Mouse (Mus musculus): ENCODE results near the gene Cpm. TPM values are rescaled to one million over a fixed set of nuclear protein-coding genes. Genes with fewer than 3 reads are reported as not detected.
"Not testable (repeated sequence)": the region's sequence is repeated elsewhere in the genome, so short reads cannot be mapped to it uniquely, and the experiment has no call there.

Cpm gene
- total RNA-seq, 2 experiments from 2014 or later, result 6.2 to 7.4 TPM

DNA sequence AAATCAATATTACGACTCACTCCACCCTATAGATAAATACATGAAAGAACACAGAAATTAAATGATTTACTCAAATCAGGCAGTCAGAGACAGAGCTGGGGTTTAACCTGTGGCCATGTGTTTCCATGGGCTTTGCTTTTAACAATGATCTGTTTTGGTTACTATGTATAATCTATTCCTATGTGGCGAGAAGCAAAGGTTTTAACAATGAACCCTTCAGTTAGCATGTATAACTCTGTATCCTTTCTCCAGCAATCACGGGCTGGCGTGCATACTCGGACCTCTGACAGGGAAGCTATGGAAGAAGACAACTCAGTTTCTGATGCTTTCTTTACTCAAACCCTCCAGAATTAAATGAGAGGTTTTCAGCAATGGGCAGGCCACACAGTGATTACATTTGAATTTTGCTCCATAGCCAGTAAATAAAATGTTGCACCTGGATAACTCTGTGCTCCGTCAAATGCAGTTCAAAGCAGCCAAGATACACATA, 13.1 kb upstream of the Cpm start:
- DNase-seq, result no peak
- intact Hi-C loops (cut with DNase I; ENCODE audit: low total_unique reads), result no loop called here

DNA sequence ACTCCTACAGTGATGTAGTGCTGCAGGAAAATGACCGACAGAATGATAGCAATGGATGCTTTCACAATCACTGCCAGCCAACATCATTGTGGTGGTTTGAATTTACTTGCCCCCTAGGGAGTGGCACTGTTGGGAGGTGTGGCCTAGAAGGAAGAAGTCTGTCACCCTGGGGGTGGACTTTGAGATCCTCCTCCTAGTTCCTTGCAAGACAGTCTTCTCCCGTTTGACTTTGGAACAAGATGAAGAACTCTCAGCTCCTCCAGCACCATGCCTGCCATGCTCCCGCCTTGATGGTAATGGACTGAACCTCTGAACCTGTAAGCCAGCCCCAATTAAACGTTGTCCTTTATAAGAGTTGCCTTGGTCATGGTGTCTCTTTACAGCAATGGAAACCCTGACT, 12.5 kb upstream of the Cpm start:
- intact Hi-C loops (cut with DNase I; ENCODE audit: low total_unique reads); DNase-seq: not testable (repeated sequence)

DNA sequence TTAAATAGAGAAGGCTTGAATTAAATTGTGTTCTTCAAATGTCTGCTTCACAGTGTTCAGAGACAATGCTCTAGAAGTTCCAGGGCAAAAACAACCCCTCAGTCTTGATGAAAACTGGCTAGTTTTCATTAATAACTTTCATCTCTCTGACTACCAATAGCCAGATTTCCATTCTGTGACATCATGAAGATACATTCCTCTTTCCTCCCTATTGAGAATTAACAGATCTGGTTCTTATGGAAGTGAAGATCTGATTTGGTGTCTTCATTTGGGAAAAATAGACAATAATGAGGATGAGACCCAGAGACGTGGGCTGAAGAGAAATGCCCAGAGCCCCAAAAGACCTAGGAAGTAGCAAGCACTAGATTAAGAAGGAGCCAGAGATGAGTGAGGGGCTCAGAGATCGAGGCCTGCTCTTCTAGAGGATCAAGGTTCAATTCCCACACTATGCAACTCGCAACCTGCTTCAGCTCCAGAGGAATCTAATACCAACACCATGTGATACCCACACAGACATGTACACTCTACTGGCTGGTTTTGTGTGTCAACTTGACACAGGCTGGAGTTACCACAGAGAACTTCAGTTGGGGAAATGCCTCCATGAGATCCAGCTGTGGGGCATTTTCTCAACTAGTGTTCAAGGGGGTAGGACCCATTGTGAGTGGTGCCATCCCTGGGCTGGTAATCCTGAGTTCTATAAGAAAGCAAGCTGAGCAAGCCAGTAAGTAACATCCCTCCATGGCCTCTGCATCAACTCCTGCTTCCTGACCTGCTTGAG, 11.5 kb upstream of the Cpm start:
- intact Hi-C loops (cut with DNase I; ENCODE audit: low total_unique reads), result no loop called here
- DNase-seq, result no peak

DNA sequence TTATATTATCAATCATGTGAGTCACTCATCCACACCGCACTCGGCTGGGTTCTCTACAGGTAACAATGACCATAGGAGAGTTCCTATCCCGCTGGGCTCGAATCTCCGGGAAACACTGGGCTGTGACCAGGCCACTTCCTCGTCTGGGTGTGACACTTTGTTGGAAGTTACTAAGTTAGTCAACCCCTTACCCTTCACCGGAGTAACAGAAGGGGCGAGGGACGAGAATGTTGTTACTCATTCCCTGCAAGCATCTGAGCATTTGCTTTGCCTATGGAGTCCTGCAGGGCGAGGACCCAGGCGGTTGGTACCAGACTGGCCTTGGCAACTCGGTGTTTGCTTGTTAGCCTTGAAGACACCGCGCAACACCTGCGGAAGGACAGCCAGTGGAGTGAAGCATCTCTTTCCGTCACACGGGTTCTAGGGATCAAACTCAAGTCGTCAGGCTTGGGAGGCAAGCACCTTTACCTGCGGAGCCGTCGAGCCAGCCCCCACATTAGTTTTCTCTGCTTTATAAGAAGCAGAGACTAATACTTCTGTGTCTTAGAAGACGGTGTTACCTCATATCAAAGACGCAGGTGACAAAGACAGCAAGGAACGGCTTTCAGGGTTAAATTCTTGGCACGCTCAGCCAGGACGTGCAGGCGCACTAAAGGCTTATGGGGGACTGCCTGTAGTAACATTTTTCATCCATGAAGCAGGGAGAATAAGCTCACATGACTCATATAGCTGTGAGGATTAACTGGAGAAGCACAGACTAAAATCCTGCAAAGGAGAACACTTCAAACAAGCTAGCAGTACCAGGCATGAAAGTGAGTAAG, 10.0 kb upstream of the Cpm start:
- intact Hi-C loops (cut with DNase I; ENCODE audit: low total_unique reads), result no loop called here
- no peak for DNase-seq

DNA sequence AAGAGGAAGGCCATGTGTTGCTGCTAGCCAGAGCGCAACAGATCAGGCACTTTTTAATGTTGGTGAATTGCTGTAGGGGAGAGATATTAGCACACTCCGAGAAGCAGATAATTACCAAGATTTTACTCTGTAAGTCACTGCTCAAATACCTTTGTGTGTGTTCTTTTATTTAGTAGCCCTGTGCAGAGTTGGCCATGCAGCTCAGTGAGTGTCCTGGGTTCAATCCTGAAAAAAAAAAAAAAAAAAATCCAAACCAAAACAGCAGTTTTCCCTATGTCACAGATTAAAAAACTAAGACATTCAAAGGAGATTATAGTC, 9.5 kb upstream of the Cpm start:
- no peak for DNase-seq
- intact Hi-C loops (cut with DNase I; ENCODE audit: low total_unique reads), result no loop called here

DNA sequence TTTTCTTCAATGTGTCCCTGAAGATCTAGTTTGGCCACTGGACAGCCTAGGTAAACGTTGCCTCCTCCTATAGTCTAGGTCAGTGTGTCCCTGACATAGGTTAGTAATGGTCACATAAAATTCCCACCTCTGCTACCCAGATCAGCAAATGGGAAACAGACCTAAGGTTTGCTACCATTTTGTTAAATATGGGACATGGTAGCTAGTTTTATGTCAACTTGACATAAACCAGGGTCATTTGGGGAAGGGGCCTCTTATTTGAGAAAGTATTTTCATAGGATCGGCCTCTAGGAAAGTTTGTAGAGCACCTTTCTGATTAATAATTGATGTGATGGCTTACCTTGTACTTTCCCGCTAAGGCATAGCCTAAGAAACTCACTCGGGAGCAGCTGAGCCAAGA, 8.8 kb upstream of the Cpm start:
- intact Hi-C loops (cut with DNase I; ENCODE audit: low total_unique reads), result no loop called here
- no peak for DNase-seq

DNA sequence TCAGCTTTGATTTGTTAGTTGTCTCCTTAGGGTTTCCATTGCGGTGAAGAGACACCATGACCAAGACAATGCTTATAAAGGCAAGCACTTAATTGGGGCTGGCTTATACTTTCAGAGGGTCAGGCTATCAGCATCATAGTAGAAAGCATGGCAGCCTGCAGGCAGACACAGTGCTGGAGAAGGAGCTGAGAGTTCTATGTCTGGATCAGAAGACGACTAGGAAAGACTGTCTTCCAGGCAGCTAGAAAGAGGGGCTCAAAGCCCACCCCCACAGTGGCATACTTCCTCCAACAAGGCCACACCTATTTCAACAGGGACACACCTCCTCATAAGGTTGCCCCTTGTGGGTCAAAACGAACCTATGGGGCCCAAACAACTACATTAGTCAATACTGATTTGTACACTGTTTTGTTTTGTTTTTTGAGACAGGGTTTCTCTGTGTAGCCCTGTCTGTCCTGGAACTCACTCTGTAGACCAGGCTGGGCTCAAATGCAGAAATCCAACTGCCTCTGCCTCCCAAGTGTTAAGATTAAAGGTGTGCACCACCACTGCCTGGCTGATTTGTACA, 8.3 kb upstream of the Cpm start:
- intact Hi-C loops (cut with DNase I; ENCODE audit: low total_unique reads), result no loop called here
- DNase-seq, result no peak

DNA sequence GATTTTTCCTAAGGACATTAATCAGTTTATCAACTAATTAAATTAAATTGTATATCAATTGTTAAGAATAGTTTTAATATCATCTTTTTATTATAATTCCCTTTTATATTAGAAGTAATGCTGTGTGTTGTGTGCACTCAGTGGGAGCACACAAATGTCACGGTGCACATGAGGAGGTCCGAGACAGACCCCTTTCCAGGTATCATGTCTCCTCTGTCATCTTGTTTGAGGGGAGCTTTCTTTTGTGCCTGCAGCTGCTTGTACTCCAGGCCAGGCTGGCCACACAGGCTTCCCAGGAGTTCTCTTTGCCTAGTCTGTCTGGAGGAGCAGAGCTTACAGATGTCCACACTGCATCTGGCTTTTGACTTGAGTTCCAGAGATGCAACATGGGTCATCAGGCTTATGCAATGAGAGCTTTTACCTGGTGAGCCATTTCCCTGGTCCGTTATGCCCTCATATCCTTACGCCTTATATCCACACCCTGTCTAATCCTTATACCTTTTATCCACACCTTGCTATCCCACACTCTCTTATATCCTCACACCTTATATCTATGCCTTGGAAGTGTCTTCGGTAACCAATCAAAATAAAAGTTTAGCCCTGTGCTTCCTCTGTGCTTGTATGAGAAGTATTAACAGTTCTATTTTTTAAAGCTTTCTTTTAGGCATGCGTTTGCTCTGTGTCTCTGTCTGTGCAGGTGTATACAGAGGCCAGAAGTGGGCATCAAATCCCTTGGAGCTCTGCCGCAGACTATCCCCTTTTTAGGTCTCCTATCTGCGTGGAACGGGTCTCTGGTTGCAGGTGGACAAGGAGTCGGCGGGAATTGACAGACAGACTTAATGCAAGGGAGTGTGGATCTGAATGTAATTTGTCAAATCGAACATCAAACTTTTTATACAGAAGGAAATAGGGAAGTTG, 7.4 kb upstream of the Cpm start:
- no peak for DNase-seq
- intact Hi-C loops (cut with DNase I; ENCODE audit: low total_unique reads), result no loop called here

DNA sequence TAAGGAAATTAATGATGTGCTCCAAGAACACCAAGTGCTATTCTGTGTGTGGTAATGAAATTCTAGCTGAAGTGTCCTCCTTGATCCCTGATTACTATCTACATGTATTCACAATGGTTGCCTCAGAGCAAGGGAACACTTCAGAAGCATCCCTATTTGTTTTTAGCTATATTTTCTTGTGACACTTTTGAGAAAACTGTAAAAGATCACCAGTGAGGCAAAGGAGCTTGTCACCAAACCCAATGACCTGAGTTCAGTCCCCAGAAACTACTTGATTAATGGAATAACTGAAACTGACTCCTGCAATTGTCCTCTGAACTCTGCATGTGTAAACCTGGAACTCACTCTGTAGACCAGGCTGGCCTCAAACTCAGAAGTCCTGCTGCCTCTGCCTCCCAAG, 5.9 kb upstream of the Cpm start:
- DNase-seq, result no peak
- intact Hi-C loops (cut with DNase I; ENCODE audit: low total_unique reads), result no loop called here

DNA sequence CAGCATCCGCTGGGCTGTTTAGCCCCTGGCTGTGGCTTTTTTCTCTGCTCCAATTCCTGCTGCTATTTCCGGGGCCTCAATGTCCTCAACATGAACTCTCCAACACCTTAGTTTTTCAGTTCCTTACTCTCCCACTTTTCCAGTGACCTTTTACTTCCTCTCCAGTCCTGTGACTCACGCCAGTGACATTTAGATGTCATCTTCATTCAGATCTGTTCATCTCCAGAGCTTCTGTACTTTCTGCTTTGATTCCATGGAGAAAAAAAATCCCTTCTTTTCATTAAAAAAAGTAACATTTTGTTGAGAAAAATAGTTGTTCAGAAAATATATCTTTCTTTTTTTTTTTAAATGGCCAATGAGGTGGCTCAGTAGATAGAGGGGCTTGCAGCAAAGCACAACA, 5.1 kb upstream of the Cpm start:
- intact Hi-C loops (cut with DNase I; ENCODE audit: low total_unique reads), result no loop called here
- DNase-seq, result no peak

DNA sequence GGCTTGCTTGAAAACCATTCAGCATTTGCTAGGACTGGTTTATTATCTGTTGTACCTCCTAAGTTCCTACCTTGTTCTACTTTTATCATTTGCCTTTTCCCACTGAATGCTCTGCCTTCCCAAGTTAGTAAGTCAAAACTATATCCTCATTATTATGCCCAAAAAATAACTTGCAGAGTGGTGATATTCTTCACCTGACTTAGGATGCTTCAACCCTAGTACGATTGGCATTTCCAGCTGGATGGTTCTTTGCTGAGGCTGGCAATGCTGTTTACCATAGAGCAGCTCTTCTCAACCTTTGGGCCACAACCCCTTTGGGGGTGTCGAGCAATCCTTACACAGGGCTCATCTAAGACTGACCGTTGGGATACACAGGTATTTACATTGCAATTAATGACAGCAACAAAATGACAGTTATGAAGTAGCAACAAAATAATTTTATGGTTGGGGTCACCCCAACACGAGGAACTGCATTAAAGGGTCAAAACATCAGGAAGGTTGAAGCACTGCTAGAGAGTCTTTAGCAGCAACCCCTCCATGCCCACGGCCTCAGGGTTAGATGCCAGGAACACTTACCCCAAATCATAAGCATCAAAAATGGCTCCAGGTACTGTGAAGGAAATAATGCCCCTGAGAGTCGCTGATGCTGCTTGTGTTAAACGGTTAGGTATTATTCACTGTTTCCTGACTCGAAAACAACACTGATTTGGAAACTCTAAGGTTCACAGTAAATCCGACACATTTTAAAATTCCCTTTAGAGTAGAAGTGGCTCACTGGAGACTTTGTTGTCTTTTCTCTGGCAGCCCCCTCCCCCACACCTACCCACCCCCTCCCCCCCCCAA, 4.4 kb upstream of the Cpm start:
- no peak for DNase-seq
- intact Hi-C loops (cut with DNase I; ENCODE audit: low total_unique reads), result no loop called here

DNA sequence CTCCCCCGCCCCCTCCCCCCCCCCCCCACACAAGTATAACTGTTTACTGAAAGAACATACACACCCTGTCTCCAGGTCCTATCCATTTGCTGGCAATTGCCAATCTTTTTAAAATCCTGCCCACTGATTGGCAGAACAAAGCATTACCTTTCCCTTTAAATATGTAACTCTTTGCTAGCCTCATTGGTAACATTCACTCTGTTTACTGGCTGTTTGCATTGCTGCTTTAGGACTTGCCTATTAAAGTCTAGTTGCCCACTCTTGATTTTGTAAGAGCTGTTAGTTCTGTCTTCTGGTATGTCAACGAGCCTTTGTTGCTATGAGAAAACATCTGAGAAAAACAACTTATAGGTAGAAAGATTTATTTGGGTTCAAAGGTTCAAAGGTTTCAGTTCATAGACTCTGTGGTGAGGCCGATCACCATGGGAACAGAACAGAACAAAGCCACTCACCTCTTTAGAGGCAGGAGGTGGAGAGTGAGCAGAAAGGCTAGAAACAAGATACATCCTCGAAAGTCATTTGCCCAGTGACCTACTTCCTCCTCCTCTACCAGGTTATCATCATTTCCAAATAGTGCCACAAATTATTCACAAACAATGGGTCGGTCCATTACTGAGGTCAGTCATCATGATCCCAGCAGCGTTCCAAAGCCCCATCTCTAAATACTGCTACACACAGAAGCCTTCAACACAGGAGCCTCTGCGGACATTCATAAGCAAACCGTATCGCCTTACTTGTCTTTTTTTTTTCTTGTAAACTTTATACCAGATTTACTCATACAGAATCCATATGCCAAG, 3.6 kb upstream of the Cpm start:
- DNase-seq, result no peak
- intact Hi-C loops (cut with DNase I; ENCODE audit: low total_unique reads), result no loop called here

DNA sequence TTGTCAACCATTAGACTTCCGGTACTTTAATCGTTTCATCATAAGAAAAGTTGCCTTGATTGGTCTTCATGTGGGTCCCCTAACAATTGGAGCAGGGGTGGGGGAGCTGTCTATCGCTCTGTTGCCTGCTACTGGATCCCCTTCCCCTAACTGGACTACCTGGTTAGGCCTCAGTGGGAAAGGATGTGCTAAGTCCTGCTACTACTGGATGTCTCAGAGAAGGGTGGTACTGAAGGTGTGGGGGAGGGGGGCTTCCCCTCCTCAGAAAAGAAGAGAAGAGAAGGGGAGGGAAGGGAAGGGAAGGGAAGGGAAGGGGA, 3.0 kb upstream of the Cpm start:
- no peak for DNase-seq
- intact Hi-C loops (cut with DNase I; ENCODE audit: low total_unique reads), result no loop called here

DNA sequence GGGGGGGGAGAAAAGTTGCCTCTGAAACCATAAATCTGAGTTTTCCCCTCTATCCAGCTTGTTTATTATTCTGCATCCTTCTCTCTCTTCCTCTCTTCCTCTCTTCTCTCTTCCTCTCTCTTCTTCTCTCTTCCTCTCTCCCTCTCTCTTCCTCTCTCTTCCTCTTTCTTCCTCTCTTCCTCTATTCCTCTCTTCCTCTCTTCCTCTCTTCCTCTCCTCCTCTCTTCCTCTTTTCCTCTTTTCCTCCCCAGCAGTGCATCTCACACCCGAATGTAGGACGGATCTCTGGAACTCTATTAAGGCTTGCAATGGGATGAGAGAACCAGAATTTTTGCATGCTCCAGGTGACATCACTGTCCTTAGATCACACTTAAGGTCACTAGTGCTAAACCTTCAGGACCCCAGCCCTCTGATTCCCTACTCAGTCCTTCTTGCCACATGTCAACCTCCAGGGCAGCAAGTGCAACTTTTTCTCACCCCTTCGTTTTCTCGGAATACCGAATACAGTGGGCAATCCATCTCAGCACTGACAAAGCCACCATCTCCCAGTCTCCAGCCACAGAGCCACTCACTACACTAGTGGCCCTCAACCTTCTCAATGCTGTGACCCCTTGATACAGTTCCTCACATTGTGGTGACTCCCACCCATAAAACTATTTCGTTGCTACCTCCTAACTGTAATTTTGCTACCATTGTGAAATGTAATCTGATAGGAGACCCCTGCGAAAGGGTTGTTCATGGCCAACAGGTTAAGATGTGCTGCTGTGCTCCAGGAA, 2.3 kb upstream of the Cpm start:
- no peak for DNase-seq
- intact Hi-C loops (cut with DNase I; ENCODE audit: low total_unique reads), result no loop called here

DNA sequence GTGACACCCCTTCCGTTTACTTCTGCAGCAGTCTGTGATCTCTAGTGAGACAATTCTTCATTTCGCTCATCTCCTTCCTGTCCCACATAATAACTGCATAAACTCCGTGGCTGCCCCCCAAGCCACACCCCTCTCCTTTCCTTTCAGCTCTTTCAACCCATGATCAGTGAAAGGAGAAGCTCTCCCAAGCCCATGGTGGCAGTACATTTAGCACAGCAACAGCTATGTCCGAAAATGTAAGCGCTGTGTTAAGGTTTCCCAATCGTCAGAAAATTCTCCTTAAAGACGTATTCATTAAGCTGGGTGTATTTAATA, 1.7 kb upstream of the Cpm start:
- DNase-seq, result no peak
- intact Hi-C loops (cut with DNase I; ENCODE audit: low total_unique reads), result no loop called here

DNA sequence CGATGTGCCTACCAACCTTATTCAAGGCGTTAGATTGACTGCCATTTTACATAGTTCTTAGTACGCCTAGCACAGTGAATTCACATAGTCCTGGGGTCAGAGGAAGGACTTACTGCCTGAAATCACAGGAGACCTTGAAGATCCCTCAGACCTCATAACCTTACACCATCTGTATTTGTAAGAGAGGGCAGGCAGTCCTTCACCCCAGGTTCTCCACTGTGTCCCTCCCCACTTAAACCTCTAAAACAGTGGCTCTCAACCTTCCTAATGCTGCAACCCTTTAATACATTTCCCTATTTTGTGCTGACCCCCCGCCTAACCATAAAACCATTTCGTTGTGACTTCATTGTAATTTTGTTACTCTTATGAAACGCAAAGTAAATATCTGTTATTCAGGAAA, 1.4 kb upstream of the Cpm start:
- intact Hi-C loops (cut with DNase I; ENCODE audit: low total_unique reads), result no loop called here
- no peak for DNase-seq

DNA sequence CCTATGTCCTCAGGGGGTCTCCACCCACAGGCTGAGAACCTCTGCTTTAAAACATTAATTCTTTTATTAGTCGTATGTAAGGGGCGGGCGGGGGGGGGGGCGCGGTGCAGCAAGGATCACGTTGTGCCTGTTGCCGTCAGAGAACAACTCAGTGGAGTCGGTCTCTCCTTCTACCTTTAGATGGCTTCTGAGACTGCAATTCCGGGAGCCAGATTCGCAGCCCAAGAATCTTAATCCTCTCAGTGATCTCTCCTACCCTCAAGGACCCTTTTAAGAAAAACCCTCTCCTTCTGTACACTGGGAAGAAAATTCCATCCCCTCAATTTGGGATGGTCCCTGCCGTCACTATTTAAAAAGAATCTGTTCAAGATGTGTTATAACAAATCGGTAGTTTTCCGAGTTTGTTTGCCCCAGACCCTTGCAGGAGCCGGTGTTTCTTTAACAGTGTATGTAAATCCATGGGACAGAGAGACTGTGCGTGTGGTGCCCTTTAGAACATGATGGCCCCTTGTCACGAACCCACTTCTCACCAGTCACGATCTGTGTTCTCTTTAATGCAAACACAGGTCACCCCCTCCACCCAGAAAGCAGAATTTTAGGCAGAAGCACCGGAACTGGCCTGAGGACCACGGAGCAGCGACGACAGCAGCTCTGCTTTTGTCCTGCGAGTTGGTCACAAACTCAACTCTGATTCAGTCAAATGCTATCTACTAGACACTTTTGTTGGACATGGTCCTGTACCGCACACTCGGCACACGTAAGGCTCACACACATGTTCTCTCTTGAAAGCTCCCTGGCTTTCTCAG, 734 bp upstream of the Cpm start:
- intact Hi-C loops (cut with DNase I; ENCODE audit: low total_unique reads), result no loop called here
- DNase-seq, result no peak

Data from gastrocnemius, postnatal 14 days (tissue).